Mouse (Mus musculus): ENCODE data around the gene Ddn. TPM values are rescaled to one million over a fixed set of nuclear protein-coding genes. Genes with fewer than 3 reads are reported as not detected.
"Not testable (repeated sequence)": the region's sequence is repeated elsewhere in the genome, so short reads cannot be mapped to it uniquely, and the experiment has no call there.

Gene Ddn
- polyA plus RNA-seq, 1 experiment, result not detected

GRCm38 (mm10) chr15:98812741-98813424, 3.6 kb upstream of the Ddn start:
- Histone ChIP-seq H3K36me3 (ENCODE audit: control insufficient read depth, insufficient read depth, low read length) (peaks cover 39% of the 10 kb centered on the region), H3K4me3 (ENCODE audit: low read depth, low read length) (no peak overlapping the region)
- WGBS, result 92% methylated on average over 20 of the region's 20 CpGs

GRCm38 (mm10) chr15:98810212-98810611, 922 bp upstream of the Ddn start:
- not testable (repeated sequence) for H3K4me3 ChIP-seq (ENCODE audit: low read depth, low read length); H3K27ac ChIP-seq (ENCODE audit: insufficient read depth, low read depth, low read length)
- peaks cover 22% of the 10 kb centered on the region for H3K4me1 ChIP-seq (ENCODE audit: control insufficient read depth, insufficient read depth, insufficient read length, low read length)
- H3K36me3 ChIP-seq (ENCODE audit: control insufficient read depth, insufficient read depth, low read length), result peaks cover 27% of the 10 kb centered on the region
- 79% methylated on average over 6 of the region's 6 CpGs for WGBS
- peaks cover 39% of the 10 kb centered on the region for H3K27me3 ChIP-seq (ENCODE audit: control insufficient read depth, insufficient read depth, low read length)

More at GRCm38 (mm10) chr15:98812741-98813424, 3.6 kb upstream of the Ddn start:
- Histone ChIP-seq H3K27ac (ENCODE audit: insufficient read depth, low read depth, low read length) (no peak overlapping the region), H3K27me3 (ENCODE audit: control insufficient read depth, insufficient read depth, low read length) (peaks cover 19% of the 10 kb centered on the region), H3K4me1 (ENCODE audit: control insufficient read depth, insufficient read depth, insufficient read length, low read length) (peaks cover 4% of the 10 kb centered on the region)
- TF ChIP-seq POLR2A (IDR thresholded peaks at IDR 0.05; ENCODE audit: low read depth, low read length) (no peak), CTCF (IDR thresholded peaks at IDR 0.05; ENCODE audit: extremely low read depth, insufficient read length, insufficient replicate concordance, low read depth, low read length) (no peak)

- Histone ChIP-seq H3K27ac (ENCODE audit: insufficient read depth, low read depth, low read length) (no peak overlapping the region), H3K4me1 (ENCODE audit: control insufficient read depth, insufficient read depth, insufficient read length, low read length) (peaks cover 22% of the 10 kb centered on the region), H3K36me3 (ENCODE audit: control insufficient read depth, insufficient read depth, low read length) (peaks cover 14% of the 10 kb centered on the region), H3K27me3 (ENCODE audit: control insufficient read depth, insufficient read depth, low read length) (peaks cover 44% of the 10 kb centered on the region), H3K4me3 (ENCODE audit: low read depth, low read length) (no peak overlapping the region)
- no peak for TF ChIP-seq CTCF (IDR thresholded peaks at IDR 0.05; ENCODE audit: extremely low read depth, insufficient read length, insufficient replicate concordance, low read depth, low read length)
- no peak for TF ChIP-seq POLR2A (IDR thresholded peaks at IDR 0.05; ENCODE audit: low read depth, low read length)
- 37% methylated on average over 6 of the region's 6 CpGs for WGBS
These were observed 597 bp downstream of the Ddn start for GRCm38 (mm10) chr15:98808651-98809134.

- Histone ChIP-seq H3K27me3 (ENCODE audit: control insufficient read depth, insufficient read depth, low read length) (peaks cover 44% of the 10 kb centered on the region), H3K27ac (ENCODE audit: insufficient read depth, low read depth, low read length) (no peak overlapping the region), H3K4me3 (ENCODE audit: low read depth, low read length) (peak overlapping the region; percentile 53), H3K4me1 (ENCODE audit: control insufficient read depth, insufficient read depth, insufficient read length, low read length) (peaks cover 28% of the 10 kb centered on the region), H3K36me3 (ENCODE audit: control insufficient read depth, insufficient read depth, low read length) (peaks cover 8% of the 10 kb centered on the region)
- WGBS, result 2% methylated on average over 34 of the region's 34 CpGs
- no peak for TF ChIP-seq POLR2A (IDR thresholded peaks at IDR 0.05; ENCODE audit: low read depth, low read length)
- TF ChIP-seq CTCF (IDR thresholded peaks at IDR 0.05; ENCODE audit: extremely low read depth, insufficient read length, insufficient replicate concordance, low read depth, low read length), result no peak
These were observed 1.2 kb downstream of the Ddn start for GRCm38 (mm10) chr15:98807895-98808650.

GRCm38 (mm10) chr15:98806809-98807770, 2.2 kb downstream of the Ddn start:
- no peak for TF ChIP-seq POLR2A (IDR thresholded peaks at IDR 0.05; ENCODE audit: low read depth, low read length)
- TF ChIP-seq CTCF (IDR thresholded peaks at IDR 0.05; ENCODE audit: extremely low read depth, insufficient read length, insufficient replicate concordance, low read depth, low read length), result no peak
- H3K4me1 ChIP-seq (ENCODE audit: control insufficient read depth, insufficient read depth, insufficient read length, low read length), result peaks cover 31% of the 10 kb centered on the region
- peak overlapping the region; percentile 47 for H3K4me3 ChIP-seq (ENCODE audit: low read depth, low read length)
- WGBS, result 1% methylated on average over 58 of the region's 58 CpGs
- peaks cover 44% of the 10 kb centered on the region for H3K27me3 ChIP-seq (ENCODE audit: control insufficient read depth, insufficient read depth, low read length)
- no peak overlapping the region for H3K27ac ChIP-seq (ENCODE audit: insufficient read depth, low read depth, low read length)
- no peaks in the 10 kb centered on the region for H3K36me3 ChIP-seq (ENCODE audit: control insufficient read depth, insufficient read depth, low read length)

GRCm38 (mm10) chr15:98806071-98806808, 3.0 kb downstream of the Ddn start:
- peak overlapping the region; percentile 54 for H3K4me3 ChIP-seq (ENCODE audit: low read depth, low read length)
- H3K27ac ChIP-seq (ENCODE audit: insufficient read depth, low read depth, low read length), result no peak overlapping the region
- WGBS, result 31% methylated on average over 30 of the region's 30 CpGs
- H3K36me3 ChIP-seq (ENCODE audit: control insufficient read depth, insufficient read depth, low read length), result no peaks in the 10 kb centered on the region
- H3K27me3 ChIP-seq (ENCODE audit: control insufficient read depth, insufficient read depth, low read length), result peaks cover 44% of the 10 kb centered on the region
- no peak for TF ChIP-seq POLR2A (IDR thresholded peaks at IDR 0.05; ENCODE audit: low read depth, low read length)
- no peak for TF ChIP-seq CTCF (IDR thresholded peaks at IDR 0.05; ENCODE audit: extremely low read depth, insufficient read length, insufficient replicate concordance, low read depth, low read length)
- H3K4me1 ChIP-seq (ENCODE audit: control insufficient read depth, insufficient read depth, insufficient read length, low read length), result peaks cover 31% of the 10 kb centered on the region
